Mouse (Mus musculus) embryonic facial prominence, embryonic 14.5 days (tissue): Measurements from ENCODE around the gene Klra3. TPM values are rescaled to one million over a fixed set of nuclear protein-coding genes. Genes with fewer than 3 reads are reported as not detected.

Experiments used
- polyA plus RNA-seq: library from polyadenylated mRNA; unstranded; fragments of >200 nt; fragmentation: Nextera tagmentation; extraction: Ambion mirVana; gene quantifications from 2 replicates; pipeline ENCODE4 v1.2.1, GENCODE M21; 2014

Gene Klra3
- polyA plus RNA-seq, 1 experiment from 2014 or later = not detected

Other genes starting within 250 kb of the Klra3 start
- not detected in 2 replicates for gene Klra8, start 207.7 kb downstream of the Klra3 start, polyA plus RNA-seq
- gene Klra9, start 144.5 kb downstream of the Klra3 start, polyA plus RNA-seq = not detected in 2 replicates
- gene Klra7, start 104.3 kb downstream of the Klra3 start, polyA plus RNA-seq = not detected in 2 replicates
- gene Klra10, start 55.6 kb downstream of the Klra3 start, polyA plus RNA-seq = not detected in 2 replicates
- not detected in 2 replicates for gene Klra1, start 49.3 kb upstream of the Klra3 start, polyA plus RNA-seq